Mouse (Mus musculus) myocyte (in vitro differentiated cells): ENCODE measurements around the gene BC049352. TPM values are rescaled to one million over a fixed set of nuclear protein-coding genes. Genes with fewer than 3 reads are reported as not detected.

Experiments
- H3K27me3 ChIP-seq: one replicate; pipeline ENCODE4 v1.6.1; 2011; ENCODE audit not compliant: control insufficient read depth, insufficient read depth, insufficient read length
- H3K36me3 ChIP-seq: one replicate; pipeline ENCODE4 v1.6.1; 2011; ENCODE audit not compliant: control insufficient read depth, insufficient read depth
- H3K4me2 ChIP-seq: one replicate; pipeline ENCODE4 v1.6.1; 2011; ENCODE audit warnings: low read depth, control low read depth
- H3K4me3 ChIP-seq: one replicate; pipeline ENCODE4 v1.5.1; 2011; ENCODE audit warnings: mild to moderate bottlenecking, control low read depth, moderate library complexity
- H3K79me2 ChIP-seq: one replicate; pipeline ENCODE4 v1.6.1; 2011; ENCODE audit not compliant: control insufficient read depth, insufficient read depth
- H3ac ChIP-seq: one replicate; pipeline ENCODE4 v1.6.1; 2011; ENCODE audit not compliant: control insufficient read depth, insufficient read length
- CEBPB ChIP-seq: IDR thresholded peaks from 2 replicates; pipeline ENCODE4 v1.6.1; 2011; ENCODE audit warnings: mild to moderate bottlenecking, moderate library complexity; ENCODE audit not compliant: poor library complexity, insufficient read depth, severe bottlenecking
- E2F4 ChIP-seq: IDR thresholded peaks from one replicate; pipeline ENCODE4 v1.6.1; 2011; ENCODE audit warnings: mild to moderate bottlenecking, control low read depth, moderate library complexity; ENCODE audit not compliant: insufficient read depth
- MAX ChIP-seq: IDR thresholded peaks from one replicate; pipeline ENCODE4 v1.6.1; 2011; ENCODE audit warnings: low read depth, mild to moderate bottlenecking, control low read depth
- MYOD1 ChIP-seq, 3 experiments: IDR thresholded peaks; one replicate each; pipeline ENCODE4 v1.6.1; 2011; ENCODE audit warnings: control low read depth in 2 of 3, low read depth in 2 of 3, mild to moderate bottlenecking in 2 of 3, moderate library complexity in 1 of 3; ENCODE audit not compliant: insufficient read length in 2 of 3, control insufficient read depth in 1 of 3
- MYOG ChIP-seq, 3 experiments: IDR thresholded peaks; one replicate each; pipeline ENCODE4 v1.6.1; 2011; ENCODE audit warnings: control low read depth in 2 of 3, low read depth in 2 of 3, mild to moderate bottlenecking in 2 of 3; ENCODE audit not compliant: insufficient read length in 2 of 3, control insufficient read depth in 1 of 3, insufficient read depth in 1 of 3
- POLR2A ChIP-seq: IDR thresholded peaks from one replicate; pipeline ENCODE4 v1.6.1; 2011; ENCODE audit warnings: low read depth, mild to moderate bottlenecking, control low read depth, moderate library complexity; ENCODE audit not compliant: insufficient read length
- POLR2AphosphoS2 ChIP-seq: IDR thresholded peaks from one replicate; pipeline ENCODE4 v1.6.1; 2011; ENCODE audit warnings: low read depth, control low read depth; ENCODE audit not compliant: insufficient read length
- REST ChIP-seq: IDR thresholded peaks from one replicate; pipeline ENCODE4 v1.6.1; 2011; ENCODE audit warnings: mild to moderate bottlenecking, control low read depth, moderate library complexity; ENCODE audit not compliant: insufficient read depth, insufficient read length
- SRF ChIP-seq: IDR thresholded peaks from one replicate; pipeline ENCODE4 v1.6.1; 2011; ENCODE audit warnings: low read depth; ENCODE audit not compliant: control insufficient read depth, insufficient read length
- TCF12 ChIP-seq: IDR thresholded peaks from one replicate; pipeline ENCODE4 v1.6.1; 2011; ENCODE audit warnings: mild to moderate bottlenecking, control low read depth; ENCODE audit not compliant: poor library complexity, insufficient read depth, severe bottlenecking
- TCF3 ChIP-seq: IDR thresholded peaks from one replicate; pipeline ENCODE4 v1.6.1; 2011; ENCODE audit warnings: low read depth, control low read depth; ENCODE audit not compliant: insufficient read length
- USF1 ChIP-seq: IDR thresholded peaks from one replicate; pipeline ENCODE4 v1.6.1; 2011; ENCODE audit warnings: low read depth, mild to moderate bottlenecking, control low read depth, moderate library complexity
- polyA plus RNA-seq: library from polyadenylated mRNA; unstranded; fragments of >200 nt; fragmentation: generic; extraction: Trizol; gene quantifications from one replicate; pipeline ENCODE4 v1.2.1, GENCODE M21; 2012; ENCODE audit warnings: missing spikeins

The BC049352 gene
- polyA plus RNA-seq, 1 experiment = not detected

GRCm38 (mm10) chr9:45255431-45255830, 73.6 kb downstream of the BC049352 start:
- Histone ChIP-seq H3K4me3 (no peak overlapping the region), H3K36me3 (no peaks in the 10 kb centered on the region), H3K79me2 (no peaks in the 10 kb centered on the region), H3ac (no peak overlapping the region), H3K4me2 (no peak overlapping the region), H3K27me3 (peaks cover 14% of the 10 kb centered on the region)
- TF ChIP-seq MYOG (IDR thresholded peaks at IDR 0.05; ENCODE audit: control insufficient read depth in 1 of 3, insufficient read depth in 1 of 3, insufficient read length in 2 of 3, low read depth in 2 of 3) = no peak
- TF ChIP-seq E2F4 = no peak
- TF ChIP-seq CEBPB = no peak
- no peak for TF ChIP-seq USF1
- TF ChIP-seq POLR2A = no peak
- TF ChIP-seq TCF3 = no peak
- TF ChIP-seq SRF = no peak
- no peak for TF ChIP-seq MAX
- TF ChIP-seq REST = no peak
- TF ChIP-seq TCF12 = no peak

- Histone ChIP-seq H3K36me3 (no peaks in the 10 kb centered on the region), H3K27me3 (peaks cover 10% of the 10 kb centered on the region), H3ac (no peak overlapping the region), H3K4me2 (no peak overlapping the region), H3K4me3 (no peak overlapping the region), H3K79me2 (no peaks in the 10 kb centered on the region)
- TF ChIP-seq POLR2A (no peak), SRF (no peak), CEBPB (no peak), TCF12 (no peak), MYOG (IDR thresholded peaks at IDR 0.05; ENCODE audit: control insufficient read depth in 1 of 3, insufficient read depth in 1 of 3, insufficient read length in 2 of 3, low read depth in 2 of 3) (no peak), POLR2AphosphoS2 (no peak), TCF3 (no peak), E2F4 (no peak), MAX (no peak), REST (no peak), MYOD1 (IDR thresholded peaks at IDR 0.05; ENCODE audit: control insufficient read depth in 1 of 3, insufficient read length in 2 of 3, low read depth in 2 of 3) (no peak), USF1 (no peak)
Observed at GRCm38 (mm10) chr9:45255967-45256366, 74.2 kb downstream of the BC049352 start.

DNA sequence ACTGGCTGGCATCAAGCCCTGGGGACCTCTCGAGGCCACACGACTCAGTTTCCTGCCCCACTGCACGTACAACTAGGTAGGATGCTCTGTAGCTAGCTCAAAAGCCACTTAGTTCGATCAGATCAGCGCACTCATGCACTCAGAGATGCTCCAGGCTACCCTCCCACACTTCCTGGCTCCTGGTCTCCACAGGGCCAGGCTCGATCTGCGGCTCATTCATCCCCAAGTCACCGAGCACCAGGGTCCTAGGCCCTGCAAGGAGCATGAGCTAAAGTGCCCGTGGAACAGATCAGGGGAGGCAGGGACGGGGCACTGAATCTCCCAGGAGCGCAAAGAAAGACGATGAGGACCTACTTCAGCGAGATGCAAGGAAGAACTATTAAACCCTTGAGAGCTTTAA, 77.3 kb downstream of the BC049352 start:
- H3K4me3 ChIP-seq = no peak overlapping the region
- H3K79me2 ChIP-seq = no peaks in the 10 kb centered on the region
- no peak overlapping the region for H3K4me2 ChIP-seq
- no peak overlapping the region for H3ac ChIP-seq
- no peaks in the 10 kb centered on the region for H3K36me3 ChIP-seq
- TF ChIP-seq MAX (no peak), USF1 (no peak), CEBPB (no peak), POLR2A (no peak), MYOD1 (IDR thresholded peaks at IDR 0.05; ENCODE audit: control insufficient read depth in 1 of 3, insufficient read length in 2 of 3, low read depth in 2 of 3) (no peak), REST (no peak), POLR2AphosphoS2 (no peak), SRF (no peak), TCF3 (no peak), E2F4 (no peak), TCF12 (no peak), MYOG (IDR thresholded peaks at IDR 0.05; ENCODE audit: control insufficient read depth in 1 of 3, insufficient read depth in 1 of 3, insufficient read length in 2 of 3, low read depth in 2 of 3) (no peak)
- H3K27me3 ChIP-seq = peaks cover 15% of the 10 kb centered on the region

GRCm38 (mm10) chr9:45261466-45261865, 79.7 kb downstream of the BC049352 start:
- no peak for TF ChIP-seq TCF12
- TF ChIP-seq SRF = no peak
- no peak for TF ChIP-seq MAX
- TF ChIP-seq REST = no peak
- no peak for TF ChIP-seq E2F4
- TF ChIP-seq TCF3 = no peak
- TF ChIP-seq POLR2A = no peak
- TF ChIP-seq MYOG (IDR thresholded peaks at IDR 0.05; ENCODE audit: control insufficient read depth in 1 of 3, insufficient read depth in 1 of 3, insufficient read length in 2 of 3, low read depth in 2 of 3) = no peak
- no peak for TF ChIP-seq MYOD1 (IDR thresholded peaks at IDR 0.05; ENCODE audit: control insufficient read depth in 1 of 3, insufficient read length in 2 of 3, low read depth in 2 of 3)
- no peak for TF ChIP-seq CEBPB
- H3K79me2 ChIP-seq = no peaks in the 10 kb centered on the region
- no peaks in the 10 kb centered on the region for H3K36me3 ChIP-seq
- no peak overlapping the region for H3ac ChIP-seq
- peaks cover 12% of the 10 kb centered on the region for H3K27me3 ChIP-seq
- H3K4me2 ChIP-seq = no peak overlapping the region
- no peak overlapping the region for H3K4me3 ChIP-seq

- Histone ChIP-seq H3K79me2 (no peaks in the 10 kb centered on the region), H3ac (no peak overlapping the region), H3K36me3 (no peaks in the 10 kb centered on the region), H3K4me2 (no peak overlapping the region), H3K27me3 (peaks cover 9% of the 10 kb centered on the region), H3K4me3 (no peak overlapping the region)
- TF ChIP-seq TCF3 = no peak
- TF ChIP-seq E2F4 = no peak
- no peak for TF ChIP-seq USF1
- no peak for TF ChIP-seq CEBPB
- TF ChIP-seq POLR2AphosphoS2 = no peak
- TF ChIP-seq MAX = no peak
Observed at GRCm38 (mm10) chr9:45261872-45262271, 80.1 kb downstream of the BC049352 start.
